Mouse (Mus musculus): Measurements from ENCODE around the gene Tmem106a.

DNA sequence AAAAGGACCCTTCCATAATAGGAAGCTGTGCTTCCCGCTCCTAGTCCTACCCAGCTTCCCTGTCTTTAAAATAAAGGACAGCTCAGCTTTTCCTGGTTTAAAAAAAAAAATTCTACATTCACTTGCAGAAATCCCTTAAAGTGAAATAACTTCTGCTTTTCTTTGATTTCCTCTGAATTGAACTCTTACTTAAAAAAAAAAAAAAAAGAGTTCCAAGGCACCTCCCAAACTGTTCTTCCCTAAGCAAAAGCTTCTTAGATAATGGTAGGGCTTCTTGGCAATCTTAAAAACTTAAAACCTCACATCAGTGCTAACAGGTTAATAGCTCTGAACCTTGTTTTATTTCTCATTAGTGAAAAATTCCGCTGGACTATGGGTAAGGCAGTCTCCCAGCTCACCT, 1.2 kb downstream of the Tmem106a start:
- TF ChIP-seq CTCF (IDR thresholded peaks at IDR 0.05; ENCODE audit: borderline replicate concordance, insufficient read depth, low read length) = no peak
- TF ChIP-seq POLR2A (IDR thresholded peaks at IDR 0.05; ENCODE audit: low read depth, low read length) = no peak

Measured in embryonic fibroblast, embryonic 13.5 days (primary cell).